9 mouse cellular contexts compared by ENCODE assay signal in genomic region chr14:103649302-103649701, GRCm38 (mm10). TPM values are rescaled to one million over a fixed set of nuclear protein-coding genes. Genes with fewer than 3 reads are reported as not detected.
DNase-seq lines count a peak whose midpoint lies in the region; ATAC-seq and TF ChIP-seq lines count a peak whose summit lies in the region.
"Had no signal": no experiment of that assay in that cellular context is flagged by ENCODE, and none has a peak within 500 bp of the region (broad histone marks: within the 10 kb centered on the region; RNA-seq: fewer than 3 reads in every experiment).

No protein-coding gene starts in this region.

- no peak for TF ChIP-seq CTCF in ES-Bruce4 (IDR thresholded peaks at IDR 0.05; ENCODE audit: low read depth, low read length)

- peak overlapping the region; percentile 75; the same call in 1 of the 2 replicates for H3K4me3 ChIP-seq in kidney, embryonic 15.5 days (replicated peaks)
- H3K4me3 ChIP-seq in ES-Bruce4 (ENCODE audit: low read depth, low read length): no peak overlapping the region
- H3K4me3 ChIP-seq in forebrain, embryonic 15.5 days: peak overlapping the region; percentile 63
- peak overlapping the region; percentile 99 for H3K4me3 ChIP-seq in midbrain, embryonic 10.5 days

- H3K4me2 ChIP-seq in kidney, embryonic 15.5 days: peak overlapping the region; percentile 95
- H3K4me2 ChIP-seq in forebrain, embryonic 15.5 days (replicated peaks): peak overlapping the region; percentile 72

- DNase-seq in kidney, adult 18-20 months: no peak
- no peak for DNase-seq in midbrain, embryonic 10.5 days (ENCODE audit: low spot score)
- no peak for DNase-seq in thymus, postnatal 4 days
- DNase-seq in ovary, postnatal 36 days (ENCODE audit: low spot score): no peak

- no peak for ATAC-seq in kidney, embryonic 15.5 days (replicated peaks; ENCODE audit: low FRiP score)
- ATAC-seq in forebrain, embryonic 15.5 days (replicated peaks): no peak
- ATAC-seq in inflammation-experienced regulatory T-cells, adult 6 months: no peak

- peaks cover 38% of the 10 kb centered on the region for H3K27me3 ChIP-seq in kidney, embryonic 15.5 days
- H3K27me3 ChIP-seq in ES-Bruce4 (ENCODE audit: control insufficient read depth, insufficient read depth, low read length, poor library complexity, severe bottlenecking): no peaks in the 10 kb centered on the region
- no peaks in the 10 kb centered on the region for H3K27me3 ChIP-seq in forebrain, embryonic 15.5 days
- H3K27me3 ChIP-seq in midbrain, embryonic 10.5 days (ENCODE audit: low read depth, poor library complexity, severe bottlenecking): no peaks in the 10 kb centered on the region

- TF ChIP-seq EP300 in ES-Bruce4 (IDR thresholded peaks at IDR 0.05; ENCODE audit: insufficient read depth, low read depth, low read length): no peak

- WGBS in kidney, embryonic 15.5 days: 50% methylated on average over 4 of the region's 4 CpGs
- WGBS in forebrain, embryonic 15.5 days: 22% methylated on average over 4 of the region's 4 CpGs
- WGBS in midbrain, embryonic 10.5 days: 54% methylated on average over 4 of the region's 4 CpGs

- no peaks in the 10 kb centered on the region for H3K36me3 ChIP-seq in kidney, embryonic 15.5 days
- no peaks in the 10 kb centered on the region for H3K36me3 ChIP-seq in ES-Bruce4 (ENCODE audit: control insufficient read depth, insufficient read depth, low read length, poor library complexity, severe bottlenecking)
- no peaks in the 10 kb centered on the region for H3K36me3 ChIP-seq in forebrain, embryonic 15.5 days
- no peaks in the 10 kb centered on the region for H3K36me3 ChIP-seq in midbrain, embryonic 10.5 days

- H3K9ac ChIP-seq in kidney, embryonic 15.5 days: no peak overlapping the region
- H3K9ac ChIP-seq in ES-Bruce4 (ENCODE audit: low read depth, poor library complexity, severe bottlenecking): peak overlapping the region; percentile 60; the same call in 1 of the 2 replicates
- H3K9ac ChIP-seq in forebrain, embryonic 15.5 days (replicated peaks): peak overlapping the region; percentile 96; the same call in 1 of the 2 replicates

- no peak overlapping the region for H3K27ac ChIP-seq in kidney, embryonic 15.5 days
- H3K27ac ChIP-seq in ES-Bruce4 (ENCODE audit: insufficient read depth, low read length): no peak overlapping the region
- peak overlapping the region; percentile 97 for H3K27ac ChIP-seq in forebrain, embryonic 15.5 days (replicated peaks)
- H3K27ac ChIP-seq in midbrain, embryonic 10.5 days (replicated peaks): peak overlapping the region; percentile 97; the same call in 1 of the 2 replicates

- no peaks in the 10 kb centered on the region for H3K9me3 ChIP-seq in kidney, embryonic 15.5 days (replicated peaks)
- peaks cover 5% of the 10 kb centered on the region; the same call in 1 of the 2 replicates for H3K9me3 ChIP-seq in ES-Bruce4 (replicated peaks; ENCODE audit: control insufficient read depth, insufficient read depth, low read length, poor library complexity, severe bottlenecking)
- no peaks in the 10 kb centered on the region for H3K9me3 ChIP-seq in forebrain, embryonic 15.5 days
- H3K9me3 ChIP-seq in midbrain, embryonic 10.5 days (replicated peaks): no peaks in the 10 kb centered on the region
- H3K9me3 ChIP-seq: megakaryocyte, embryonic 14.5 days had no signal

- TF ChIP-seq POLR2A in ES-Bruce4 (IDR thresholded peaks at IDR 0.05; ENCODE audit: insufficient read depth, low read length): no peak

- H3K4me1 ChIP-seq in kidney, embryonic 15.5 days: peaks cover 23% of the 10 kb centered on the region
- peaks cover 1% of the 10 kb centered on the region for H3K4me1 ChIP-seq in ES-Bruce4 (ENCODE audit: control insufficient read depth, insufficient read depth, low read length)
- peaks cover 51% of the 10 kb centered on the region for H3K4me1 ChIP-seq in forebrain, embryonic 15.5 days
- H3K4me1 ChIP-seq in midbrain, embryonic 10.5 days: peaks cover 58% of the 10 kb centered on the region

RNA-seq across cellular contexts. Expression of gene Slain1, which starts 0.7 kb away (rescaled TPM):
- polyA plus RNA-seq in kidney, embryonic 15.5 days (2015; fragmentation: Nextera tagmentation; extraction: Ambion mirVana): 2.9 TPM in 2 replicates
- polyA plus RNA-seq in ES-Bruce4 (2011; ENCODE audit: insufficient read depth, insufficient read length, low read depth, missing spikeins): 18.9 and 20.6 TPM in 2 replicates
- polyA plus RNA-seq in forebrain, embryonic 15.5 days (2015; fragmentation: Nextera tagmentation; extraction: Ambion mirVana): 31.8 and 35.9 TPM in 2 replicates
- polyA plus RNA-seq in midbrain, embryonic 10.5 days (2016; fragmentation: Nextera tagmentation; extraction: Ambion mirVana): 4.6 and 8.3 TPM in 2 replicates
- 10 to 100 TPM; 11.1 to 18.2 (median 16.1) TPM for polyA plus RNA-seq in inflammation-experienced regulatory T-cells, adult 6 months (2017; shearing (Covaris generic))

Comparison
In these comparisons a context has a peak if more than half of its experiments do, and no peak if none do; other contexts are left out.
1. H3K27ac ChIP-seq: peak in forebrain, embryonic 15.5 days (single experiment) and midbrain, embryonic 10.5 days (single experiment); none in kidney, embryonic 15.5 days (single experiment) and ES-Bruce4 (single experiment).